Mouse (Mus musculus): ENCODE results near the gene Sdc4. TPM values are rescaled to one million over a fixed set of nuclear protein-coding genes. Genes with fewer than 3 reads are reported as not detected.
A peak's percentile ranks its signal among the peaks of the same experiment; 100 is the strongest.

Gene Sdc4
- polyA plus RNA-seq, 1 experiment from 2014 or later, result 11.3 TPM

GRCm38 (mm10) chr2:164446086-164446469, 2.4 kb upstream of the Sdc4 start:
- Histone ChIP-seq H3K27me3 (peaks cover 16% of the 10 kb centered on the region), H3K9me3 (no peaks in the 10 kb centered on the region), H3K27ac (replicated peaks) (no peak overlapping the region), H3K4me1 (peaks cover 24% of the 10 kb centered on the region), H3K4me3 (no peak overlapping the region), H3K36me3 (no peaks in the 10 kb centered on the region), H3K9ac (replicated peaks) (no peak overlapping the region), H3K4me2 (replicated peaks) (no peak overlapping the region)
- ATAC-seq (ENCODE audit: low FRiP score, low read depth), result no peak
- WGBS, result 80% methylated on average over 3 of the region's 3 CpGs

- 74% methylated on average over 3 of the region's 3 CpGs for WGBS
Observed at GRCm38 (mm10) chr2:164445399-164446085, 1.9 kb upstream of the Sdc4 start.

GRCm38 (mm10) chr2:164444701-164445100, 1.0 kb upstream of the Sdc4 start:
- no peak for ATAC-seq (ENCODE audit: low FRiP score, low read depth)
- Histone ChIP-seq H3K4me1 (peaks cover 24% of the 10 kb centered on the region), H3K4me3 (no peak overlapping the region), H3K4me2 (replicated peaks) (no peak overlapping the region), H3K9ac (replicated peaks) (no peak overlapping the region), H3K27ac (replicated peaks) (no peak overlapping the region), H3K9me3 (no peaks in the 10 kb centered on the region), H3K36me3 (no peaks in the 10 kb centered on the region), H3K27me3 (peaks cover 25% of the 10 kb centered on the region)
- 92% methylated on average over 2 of the region's 2 CpGs for WGBS

More at GRCm38 (mm10) chr2:164445399-164446085, 1.9 kb upstream of the Sdc4 start:
- Histone ChIP-seq H3K27me3 (peaks cover 21% of the 10 kb centered on the region), H3K9ac (replicated peaks) (no peak overlapping the region), H3K9me3 (no peaks in the 10 kb centered on the region), H3K36me3 (no peaks in the 10 kb centered on the region), H3K4me3 (no peak overlapping the region), H3K4me1 (peaks cover 24% of the 10 kb centered on the region), H3K27ac (replicated peaks) (no peak overlapping the region), H3K4me2 (replicated peaks) (no peak overlapping the region)
- no peak for ATAC-seq (ENCODE audit: low FRiP score, low read depth)

GRCm38 (mm10) chr2:164443051-164443437, 643 bp downstream of the Sdc4 start:
- Histone ChIP-seq H3K9me3 (no peaks in the 10 kb centered on the region), H3K9ac (replicated peaks) (peak overlapping the region; percentile 62), H3K27me3 (peaks cover 29% of the 10 kb centered on the region), H3K27ac (replicated peaks) (no peak overlapping the region), H3K4me2 (replicated peaks) (peak overlapping the region; percentile 91), H3K4me3 (peak overlapping the region; percentile 52), H3K4me1 (peaks cover 24% of the 10 kb centered on the region), H3K36me3 (no peaks in the 10 kb centered on the region)
- WGBS, result under 1% methylated on average over 26 of the region's 26 CpGs
- peak; percentile 93 for ATAC-seq (ENCODE audit: low FRiP score, low read depth)

GRCm38 (mm10) chr2:164442315-164443050, 1.2 kb downstream of the Sdc4 start:
- Histone ChIP-seq H3K9ac (replicated peaks) (peak overlapping the region; percentile 62), H3K4me3 (peak overlapping the region; percentile 52), H3K27ac (replicated peaks) (no peak overlapping the region), H3K4me1 (peaks cover 24% of the 10 kb centered on the region), H3K36me3 (no peaks in the 10 kb centered on the region), H3K4me2 (replicated peaks) (peak overlapping the region; percentile 91), H3K27me3 (peaks cover 29% of the 10 kb centered on the region), H3K9me3 (no peaks in the 10 kb centered on the region)
- ATAC-seq (ENCODE audit: low FRiP score, low read depth), result 0 out of 2 replicates have a peak, but pooled peaks have one; percentile 54
- 3% methylated on average over 29 of the region's 29 CpGs for WGBS

GRCm38 (mm10) chr2:164441731-164442130, 2.0 kb downstream of the Sdc4 start:
- peak overlapping the region; percentile 91 for H3K4me2 ChIP-seq (replicated peaks)
- H3K36me3 ChIP-seq, result no peaks in the 10 kb centered on the region
- WGBS, result 35% methylated on average over 7 of the region's 7 CpGs
- H3K9ac ChIP-seq (replicated peaks), result 0 out of 2 replicates have a peak overlapping the region, but pooled peaks have one; percentile 11
- H3K27me3 ChIP-seq, result peaks cover 29% of the 10 kb centered on the region
- H3K27ac ChIP-seq (replicated peaks), result no peak overlapping the region
- no peak for ATAC-seq (ENCODE audit: low FRiP score, low read depth)
- H3K9me3 ChIP-seq, result no peaks in the 10 kb centered on the region
- H3K4me1 ChIP-seq, result peaks cover 26% of the 10 kb centered on the region
- H3K4me3 ChIP-seq, result no peak overlapping the region; the same call in 1 of the 2 replicates

- Histone ChIP-seq H3K9ac (replicated peaks) (0 out of 2 replicates have a peak overlapping the region, but pooled peaks have one; percentile 11), H3K27me3 (peaks cover 29% of the 10 kb centered on the region), H3K9me3 (no peaks in the 10 kb centered on the region), H3K36me3 (no peaks in the 10 kb centered on the region), H3K4me2 (replicated peaks) (no peak overlapping the region), H3K4me1 (peaks cover 32% of the 10 kb centered on the region), H3K4me3 (no peak overlapping the region), H3K27ac (replicated peaks) (no peak overlapping the region)
- 34% methylated on average over 8 of the region's 8 CpGs for WGBS
- ATAC-seq (ENCODE audit: low FRiP score, low read depth), result no peak
Observed at GRCm38 (mm10) chr2:164441155-164441554, 2.5 kb downstream of the Sdc4 start.

- Histone ChIP-seq H3K4me3 (no peak overlapping the region), H3K9me3 (no peaks in the 10 kb centered on the region), H3K9ac (replicated peaks) (no peak overlapping the region), H3K27ac (replicated peaks) (no peak overlapping the region), H3K4me1 (peaks cover 32% of the 10 kb centered on the region), H3K27me3 (peaks cover 29% of the 10 kb centered on the region), H3K36me3 (no peaks in the 10 kb centered on the region), H3K4me2 (replicated peaks) (no peak overlapping the region)
- no peak for ATAC-seq (ENCODE audit: low FRiP score, low read depth)
- WGBS, result 84% methylated on average over 5 of the region's 5 CpGs
Observed at GRCm38 (mm10) chr2:164440314-164440713, 3.4 kb downstream of the Sdc4 start.

GRCm38 (mm10) chr2:164439001-164439421, 4.7 kb downstream of the Sdc4 start:
- no peak overlapping the region for H3K4me2 ChIP-seq (replicated peaks)
- WGBS, result 73% methylated on average over 3 of the region's 3 CpGs
- no peaks in the 10 kb centered on the region for H3K36me3 ChIP-seq
- H3K9me3 ChIP-seq, result no peaks in the 10 kb centered on the region
- H3K27ac ChIP-seq (replicated peaks), result no peak overlapping the region
- no peak overlapping the region for H3K9ac ChIP-seq (replicated peaks)
- ATAC-seq (ENCODE audit: low FRiP score, low read depth), result no peak
- H3K4me3 ChIP-seq, result no peak overlapping the region
- H3K27me3 ChIP-seq, result peaks cover 29% of the 10 kb centered on the region
- H3K4me1 ChIP-seq, result peaks cover 32% of the 10 kb centered on the region

- Histone ChIP-seq H3K9me3 (no peaks in the 10 kb centered on the region), H3K27me3 (peaks cover 29% of the 10 kb centered on the region), H3K4me1 (peaks cover 27% of the 10 kb centered on the region), H3K27ac (replicated peaks) (no peak overlapping the region), H3K9ac (replicated peaks) (no peak overlapping the region), H3K4me3 (no peak overlapping the region), H3K4me2 (replicated peaks) (no peak overlapping the region), H3K36me3 (no peaks in the 10 kb centered on the region)
- ATAC-seq (ENCODE audit: low FRiP score, low read depth), result no peak
- 74% methylated on average over 8 of the region's 8 CpGs for WGBS
Observed at GRCm38 (mm10) chr2:164438257-164438656, 5.4 kb downstream of the Sdc4 start.

- Histone ChIP-seq H3K9ac (replicated peaks) (no peak overlapping the region), H3K27me3 (peaks cover 28% of the 10 kb centered on the region), H3K36me3 (no peaks in the 10 kb centered on the region), H3K9me3 (no peaks in the 10 kb centered on the region), H3K4me1 (peaks cover 26% of the 10 kb centered on the region), H3K27ac (replicated peaks) (no peak overlapping the region), H3K4me2 (replicated peaks) (no peak overlapping the region), H3K4me3 (no peak overlapping the region)
- WGBS, result 82% methylated on average over 6 of the region's 6 CpGs
- ATAC-seq (ENCODE audit: low FRiP score, low read depth), result no peak
Observed at GRCm38 (mm10) chr2:164437710-164438109, 6.0 kb downstream of the Sdc4 start.

GRCm38 (mm10) chr2:164436961-164437360, 6.7 kb downstream of the Sdc4 start:
- WGBS, result 40% methylated on average over 3 of the region's 3 CpGs
- Histone ChIP-seq H3K4me2 (replicated peaks) (no peak overlapping the region), H3K4me3 (no peak overlapping the region), H3K9ac (replicated peaks) (no peak overlapping the region), H3K27me3 (peaks cover 22% of the 10 kb centered on the region), H3K27ac (replicated peaks) (no peak overlapping the region), H3K36me3 (no peaks in the 10 kb centered on the region), H3K9me3 (no peaks in the 10 kb centered on the region), H3K4me1 (peaks cover 26% of the 10 kb centered on the region)
- no peak for ATAC-seq (ENCODE audit: low FRiP score, low read depth)
